Mouse (Mus musculus): ENCODE measurements at regions not wholly inside any gene's neighbourhood (a gene's known extent, or its start where the extent isn't known, plus 50 kb on each side); places are given as distances from the start of the nearest gene placed in this dataset.

GRCm38 (mm10) chr11:19350331-19351242, 331.8 kb upstream of the Meis1 start:
- peak; percentile 74 for DNase-seq (ENCODE audit: low read depth, low spot score)

- DNase-seq (ENCODE audit: low read depth, low spot score) = peak; percentile 11
Measured at GRCm38 (mm10) chr11:19351243-19351787, 332.5 kb upstream of the Meis1 start.

DNA sequence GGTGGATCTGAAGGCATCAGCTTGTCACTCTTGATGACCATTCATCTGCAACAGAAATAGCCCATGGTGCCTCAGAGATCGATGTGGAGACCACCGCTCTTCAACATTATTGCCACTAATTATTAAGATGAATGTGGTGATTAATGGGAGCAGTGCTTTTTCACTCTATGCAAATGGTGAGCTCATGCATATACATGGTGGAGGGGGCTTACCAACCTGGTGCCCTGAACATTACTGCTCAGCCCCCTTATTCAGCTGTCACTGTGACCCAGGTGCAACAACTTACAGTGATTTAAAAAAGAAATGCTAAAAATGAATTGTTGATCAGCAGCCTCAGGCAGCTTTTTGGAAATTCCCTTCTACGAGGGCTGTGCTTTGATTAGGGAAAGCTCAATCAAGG, 334.9 kb upstream of the Meis1 start:
- DNase-seq (ENCODE audit: low read depth, low spot score) = peak; percentile 24

GRCm38 (mm10) chr11:19355179-19355578, 336.4 kb upstream of the Meis1 start:
- DNase-seq (ENCODE audit: low read depth, low spot score) = no peak

DNA sequence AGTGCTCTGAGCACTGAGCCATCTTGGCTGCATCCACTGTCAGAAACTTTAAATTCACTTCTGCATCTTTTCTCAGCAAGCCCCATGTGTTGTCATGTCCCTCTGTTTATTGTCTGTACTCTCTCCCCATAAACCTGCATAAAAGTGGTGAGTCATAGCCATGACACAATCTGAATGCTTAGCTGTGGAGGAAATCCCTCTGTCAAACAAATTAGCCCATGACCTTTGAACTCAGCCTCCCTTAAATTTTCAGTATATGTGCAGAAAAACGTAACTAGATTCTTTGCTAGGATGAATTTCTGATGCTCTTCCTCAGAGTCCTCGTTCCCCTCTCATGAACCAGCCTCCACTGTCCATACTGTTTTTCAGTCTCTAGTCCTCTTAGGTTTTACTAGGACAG, 337.4 kb upstream of the Meis1 start:
- peak; percentile 8 for DNase-seq (ENCODE audit: low read depth, low spot score)

DNA sequence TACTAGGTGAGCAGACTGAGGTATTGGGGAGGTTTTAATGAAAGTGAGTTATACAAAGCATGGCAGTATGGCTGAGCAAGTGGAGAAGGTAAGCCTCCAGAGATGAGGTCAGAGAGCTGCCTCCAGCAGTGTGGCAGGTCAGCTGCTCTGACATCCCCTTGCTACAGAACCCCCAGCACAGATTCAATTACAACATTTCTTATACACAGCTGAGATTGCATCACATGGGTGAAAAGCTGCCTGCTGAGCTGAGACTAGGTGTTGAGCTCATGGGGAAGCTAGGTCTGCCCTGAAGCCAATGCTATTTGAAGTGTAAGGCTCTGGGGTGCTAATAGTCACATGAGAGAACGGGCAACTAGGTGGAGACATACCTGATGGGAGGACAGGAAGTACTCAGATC, 350.4 kb upstream of the Meis1 start:
- no peak for DNase-seq (ENCODE audit: low read depth, low spot score)

- no peak for DNase-seq (ENCODE audit: low read depth, low spot score)
Measured at GRCm38 (mm10) chr11:19373476-19373875, 354.7 kb upstream of the Meis1 start.

DNA sequence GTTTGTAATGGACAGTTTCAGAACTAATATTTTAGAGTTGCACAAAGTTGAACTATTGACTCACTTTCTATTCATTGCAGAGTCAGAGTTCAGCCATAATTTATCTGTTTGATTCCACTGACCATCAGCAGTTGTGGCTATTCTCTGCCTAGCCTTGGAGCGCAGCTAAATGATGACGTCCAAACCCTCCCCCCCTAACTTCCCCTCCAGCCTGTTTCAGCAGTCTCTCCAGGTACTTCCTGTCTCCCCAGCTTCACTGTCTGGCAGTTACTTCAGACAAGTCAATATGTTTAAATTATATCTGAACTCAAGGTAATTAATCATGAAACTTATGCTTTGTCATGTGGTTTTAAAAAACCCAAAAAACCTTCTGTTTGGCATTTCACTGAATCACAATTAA, 362.1 kb upstream of the Meis1 start:
- DNase-seq (ENCODE audit: low read depth, low spot score) = peak; percentile 26

- DNase-seq (ENCODE audit: low read depth, low spot score) = no peak
Measured at GRCm38 (mm10) chr11:19389136-19389535, 370.4 kb upstream of the Meis1 start.

DNA sequence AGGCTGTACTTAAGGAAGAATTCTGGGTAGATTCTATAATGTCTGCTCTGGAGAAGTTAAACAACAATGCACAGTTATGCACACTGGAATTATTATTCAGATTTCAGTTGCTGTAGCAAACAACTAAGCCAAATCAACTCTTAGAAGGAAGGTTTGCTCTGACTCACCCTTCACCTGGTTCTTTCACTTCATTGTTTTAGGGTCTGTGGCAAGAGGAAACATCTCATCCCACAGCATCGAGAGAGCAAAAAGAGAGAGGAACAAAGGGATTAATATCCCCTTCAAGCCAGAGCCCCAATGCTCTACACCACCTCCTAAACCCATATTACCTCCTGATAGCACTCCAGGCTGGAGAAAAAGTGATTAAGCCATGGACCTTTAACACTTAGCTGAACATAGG, 373.4 kb upstream of the Meis1 start:
- DNase-seq (ENCODE audit: low read depth, low spot score) = no peak

GRCm38 (mm10) chr11:19394372-19394771, 375.6 kb upstream of the Meis1 start:
- no peak for DNase-seq (ENCODE audit: low read depth, low spot score)

GRCm38 (mm10) chr11:19400396-19400795, 381.6 kb upstream of the Meis1 start:
- DNase-seq (ENCODE audit: low read depth, low spot score) = no peak

- DNase-seq (ENCODE audit: low read depth, low spot score) = no peak
Measured at GRCm38 (mm10) chr11:19420143-19420542, 401.4 kb upstream of the Meis1 start.

GRCm38 (mm10) chr11:19423268-19423667, 404.5 kb upstream of the Meis1 start:
- no peak for DNase-seq (ENCODE audit: low read depth, low spot score)

DNA sequence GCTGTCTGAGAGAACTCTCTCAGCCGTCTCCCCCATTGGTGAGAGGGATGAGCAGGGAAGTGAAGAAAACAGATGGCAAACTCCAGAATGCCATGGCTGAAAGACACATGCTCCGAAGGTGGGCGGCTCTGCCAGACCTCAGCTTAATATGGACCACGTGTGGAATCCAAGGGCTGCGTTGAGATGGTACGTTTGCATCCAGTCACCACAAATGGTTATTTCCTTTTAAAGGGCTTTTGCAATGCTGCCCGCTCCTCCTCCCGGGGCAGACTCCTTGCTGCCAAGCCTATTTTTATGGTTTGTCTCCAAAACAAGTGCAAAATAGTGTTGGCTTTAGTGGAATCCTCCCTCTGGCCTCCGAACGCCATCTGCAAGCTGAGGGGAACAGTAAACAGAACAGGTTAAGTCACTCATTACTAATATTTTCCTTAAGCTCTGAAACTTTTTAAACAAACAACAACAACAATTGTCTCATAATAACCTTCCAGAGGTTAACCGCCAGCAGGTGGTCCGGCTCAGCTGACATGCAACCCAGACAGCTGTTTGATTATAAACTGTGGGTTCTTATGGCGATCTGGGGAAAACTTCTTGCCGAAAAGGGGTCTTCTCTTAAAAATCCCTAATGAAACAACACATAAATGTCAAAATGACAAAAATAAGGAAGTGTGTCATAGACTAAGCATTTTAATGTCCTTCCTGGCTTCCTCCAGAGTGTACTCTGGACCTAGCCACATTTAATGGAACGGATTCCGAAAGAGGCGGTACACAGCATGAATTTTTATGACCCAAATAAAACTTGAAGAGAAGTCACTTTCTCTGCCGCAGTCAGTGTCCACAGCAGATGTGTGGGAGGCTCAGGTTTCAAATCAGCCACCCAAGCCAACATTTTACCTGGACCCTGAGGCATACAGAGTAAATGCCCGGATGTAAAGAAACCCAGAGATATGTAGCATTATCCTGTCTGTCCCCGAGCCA, 405.3 kb upstream of the Meis1 start:
- peak; percentile 63 for DNase-seq (ENCODE audit: low read depth, low spot score)

- no peak for DNase-seq (ENCODE audit: low read depth, low spot score)
Measured at GRCm38 (mm10) chr11:19427559-19427958, 408.8 kb upstream of the Meis1 start.

GRCm38 (mm10) chr11:19433680-19434619, 415.2 kb upstream of the Meis1 start:
- DNase-seq (ENCODE audit: low read depth, low spot score) = no peak

GRCm38 (mm10) chr11:19438385-19438784, 419.6 kb upstream of the Meis1 start:
- DNase-seq (ENCODE audit: low read depth, low spot score) = no peak

GRCm38 (mm10) chr11:19441936-19442335, 423.2 kb upstream of the Meis1 start:
- no peak for DNase-seq (ENCODE audit: low read depth, low spot score)

DNA sequence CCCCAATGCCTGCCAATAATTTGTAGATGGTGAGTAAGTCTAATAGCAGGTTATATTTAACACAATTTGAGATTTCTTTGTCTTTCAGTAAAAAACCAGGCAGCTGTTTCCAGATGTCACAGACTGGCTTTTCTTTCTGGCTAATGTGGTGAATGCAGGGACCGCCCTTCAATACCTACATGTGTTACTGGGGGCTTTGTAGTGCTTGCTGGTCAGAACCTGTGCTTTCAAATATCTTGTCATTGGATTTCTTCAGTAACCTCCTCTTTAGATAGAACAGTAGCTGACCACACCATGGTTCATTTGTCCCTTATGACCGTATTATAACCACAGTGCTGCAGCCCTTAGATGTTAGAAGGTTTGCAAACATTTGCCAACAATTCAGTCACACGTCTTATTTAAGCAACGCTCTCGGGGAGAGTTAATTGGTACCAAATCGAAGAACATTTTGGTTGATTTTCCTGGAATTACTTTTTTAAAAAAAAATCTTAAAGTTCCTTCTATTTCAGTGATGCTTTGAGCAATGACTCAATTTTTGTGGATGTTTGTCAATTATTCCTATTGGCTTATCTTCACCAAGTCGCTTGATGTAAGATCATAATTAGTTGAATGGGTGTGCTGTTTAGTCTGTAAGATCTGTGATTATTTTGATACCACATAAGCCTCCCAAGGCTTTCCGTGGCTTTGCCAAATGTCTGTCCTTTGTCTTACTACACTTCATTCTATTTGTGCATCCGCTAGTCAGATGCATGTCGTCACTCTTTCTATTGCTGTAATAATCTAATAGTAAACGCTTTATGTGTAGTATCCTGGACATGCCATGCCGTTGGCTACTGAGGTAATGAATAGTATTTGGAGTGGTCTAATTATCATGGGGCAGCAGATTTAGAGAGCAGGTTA, 436.9 kb upstream of the Meis1 start:
- DNase-seq (ENCODE audit: low read depth, low spot score) = no peak

Measured in mesoderm, embryonic 11.5 days (tissue).